Mouse (Mus musculus) kidney, postnatal 0 days (tissue): ENCODE data around the gene Krtcap2. TPM values are rescaled to one million over a fixed set of nuclear protein-coding genes. Genes with fewer than 3 reads are reported as not detected.
A peak's percentile ranks its signal among the peaks of the same experiment; 100 is the strongest.

Experiments used
- ATAC-seq: fragments of 200-750 bp; cut with Nextera tagmentation; replicated peaks from 2 replicates; pipeline ENCODE4 v1.8.0; 2017; ENCODE audit warnings: low read depth, moderate number of reproducible peaks, moderate TSS enrichment, moderate library complexity; ENCODE audit not compliant: low FRiP score
- DNase-seq: peaks from one replicate; pipeline ENCODE4 v3.0.0-alpha.2; 2016; ENCODE audit warnings: low spot score
- H3K27ac ChIP-seq: fragments of 300-500 bp; sonication (generic); 2 replicates; pipeline ENCODE4 v1.5.1; 2014; ENCODE audit warnings: mild to moderate bottlenecking
- H3K27me3 ChIP-seq: fragments of 300-500 bp; sonication (generic); 2 replicates; pipeline ENCODE4 v1.6.1; 2014; ENCODE audit warnings: low read length, mixed read lengths; ENCODE audit not compliant: insufficient read depth
- H3K36me3 ChIP-seq: fragments of 300-500 bp; sonication (generic); 2 replicates; pipeline ENCODE4 v1.6.1; 2014; ENCODE audit warnings: low read length, mixed read lengths; ENCODE audit not compliant: insufficient read depth
- H3K4me1 ChIP-seq: fragments of 300-500 bp; sonication (generic); replicated peaks from 2 replicates; pipeline ENCODE4 v1.6.1; 2014; ENCODE audit warnings: antibody characterized with exemption, low read length, mixed read lengths; ENCODE audit not compliant: insufficient read depth
- H3K4me2 ChIP-seq: fragments of 300-500 bp; sonication (generic); 2 replicates; pipeline ENCODE4 v1.6.1; 2014; ENCODE audit warnings: mild to moderate bottlenecking, low read length, moderate library complexity, mixed read lengths
- H3K4me3 ChIP-seq: fragments of 300-500 bp; sonication (generic); replicated peaks from 2 replicates; pipeline ENCODE4 v1.5.1; 2014; ENCODE audit warnings: low read depth, low read length
- H3K9ac ChIP-seq: fragments of 300-500 bp; sonication (generic); 2 replicates; pipeline ENCODE4 v1.6.1; 2014; ENCODE audit warnings: low read depth, low read length
- H3K9me3 ChIP-seq: fragments of 300-500 bp; sonication (generic); replicated peaks from 2 replicates; pipeline ENCODE4 v1.6.1; 2016; ENCODE audit warnings: low read length, inconsistent platforms, mixed read lengths
- CTCF ChIP-seq: IDR thresholded peaks from 2 replicates; pipeline ENCODE4 v1.5.1; 2016; ENCODE audit warnings: antibody characterized with exemption, low read depth, mild to moderate bottlenecking, moderate library complexity
- WGBS: fragments of 180-500 bp; shearing (Covaris S2); extraction: QIAGEN DNeasy Blood & Tissue Kit; methylation state at CpG from one replicate; pipeline ENCODE4 v1.1.7; 2014; 5-methylcytosine and 5-hydroxymethylcytosine counted together
- polyA plus RNA-seq: library from polyadenylated mRNA; unstranded; fragments of >200 nt; fragmentation: Nextera tagmentation; extraction: Ambion mirVana; gene quantifications from 2 replicates; pipeline ENCODE4 v1.2.1, GENCODE M21; 2015

Krtcap2 gene
- polyA plus RNA-seq, 1 experiment from 2014 or later, result 371 TPM

GRCm38 (mm10) chr3:89288503-89288928 is 42.8 kb downstream of the Krtcap2 start:
- Histone ChIP-seq H3K4me3 (no peak overlapping the region), H3K27ac (peak overlapping the region; percentile 19; the same call in 1 of the 2 replicates), H3K4me2 (no peak overlapping the region), H3K9ac (no peak overlapping the region), H3K9me3 (no peaks in the 10 kb centered on the region), H3K36me3 (no peaks in the 10 kb centered on the region), H3K4me1 (peaks cover 8% of the 10 kb centered on the region; the same call in 1 of the 2 replicates), H3K27me3 (no peaks in the 10 kb centered on the region)
- DNase-seq (no peak), ATAC-seq (no peak; the same call in 1 of the 2 replicates)
- WGBS, result 27% methylated on average over 7 of the region's 7 CpGs
- TF ChIP-seq CTCF, result peak; percentile 17; the same call in 1 of the 2 replicates

GRCm38 (mm10) chr3:89291874-89292273 is 46.1 kb downstream of the Krtcap2 start:
- ATAC-seq (no peak), DNase-seq (no peak)
- Histone ChIP-seq H3K4me3 (no peak overlapping the region), H3K27ac (no peak overlapping the region), H3K36me3 (no peaks in the 10 kb centered on the region), H3K27me3 (no peaks in the 10 kb centered on the region), H3K4me1 (peaks cover 8% of the 10 kb centered on the region; the same call in 1 of the 2 replicates), H3K4me2 (no peak overlapping the region), H3K9ac (no peak overlapping the region), H3K9me3 (no peaks in the 10 kb centered on the region)
- TF ChIP-seq CTCF, result no peak
- 45% methylated on average over 10 of the region's 10 CpGs for WGBS

- DNase-seq (no peak), ATAC-seq (no peak)
- no peak overlapping the region for H3K4me2 ChIP-seq
- H3K9me3 ChIP-seq, result no peaks in the 10 kb centered on the region
- WGBS, result 73% methylated on average over 5 of the region's 5 CpGs
- H3K27ac ChIP-seq, result no peak overlapping the region
- H3K27me3 ChIP-seq, result no peaks in the 10 kb centered on the region
- H3K9ac ChIP-seq, result no peak overlapping the region
- H3K4me3 ChIP-seq, result no peak overlapping the region
- H3K4me1 ChIP-seq, result peaks cover 8% of the 10 kb centered on the region; the same call in 1 of the 2 replicates
- no peak for TF ChIP-seq CTCF
- no peaks in the 10 kb centered on the region for H3K36me3 ChIP-seq
Measured at GRCm38 (mm10) chr3:89292303-89292702, 46.5 kb downstream of the Krtcap2 start.

GRCm38 (mm10) chr3:89293247-89293918 is 47.6 kb downstream of the Krtcap2 start:
- no peak overlapping the region for H3K9ac ChIP-seq
- TF ChIP-seq CTCF, result no peak

GRCm38 (mm10) chr3:89294195-89294594 is 48.4 kb downstream of the Krtcap2 start:
- Histone ChIP-seq H3K27ac (no peak overlapping the region), H3K4me2 (no peak overlapping the region), H3K4me3 (no peak overlapping the region), H3K4me1 (no peaks in the 10 kb centered on the region), H3K36me3 (no peaks in the 10 kb centered on the region), H3K27me3 (no peaks in the 10 kb centered on the region), H3K9me3 (no peaks in the 10 kb centered on the region), H3K9ac (no peak overlapping the region)
- ATAC-seq (peak; percentile 30), DNase-seq (no peak)
- no peak for TF ChIP-seq CTCF
- 75% methylated on average over 5 of the region's 5 CpGs for WGBS

More at GRCm38 (mm10) chr3:89293247-89293918, 47.6 kb downstream of the Krtcap2 start:
- no peaks in the 10 kb centered on the region for H3K27me3 ChIP-seq
- H3K27ac ChIP-seq, result no peak overlapping the region
- ATAC-seq (peak; percentile 52; the same call in 1 of the 2 replicates), DNase-seq (no peak)
- H3K4me2 ChIP-seq, result no peak overlapping the region
- peaks cover 4% of the 10 kb centered on the region; the same call in 1 of the 2 replicates for H3K4me1 ChIP-seq
- H3K9me3 ChIP-seq, result no peaks in the 10 kb centered on the region
- WGBS, result 87% methylated on average over 11 of the region's 11 CpGs
- no peak overlapping the region for H3K4me3 ChIP-seq
- no peaks in the 10 kb centered on the region for H3K36me3 ChIP-seq

GRCm38 (mm10) chr3:89295685-89296230 is 50.0 kb downstream of the Krtcap2 start:
- DNase-seq (no peak), ATAC-seq (no peak)
- Histone ChIP-seq H3K27me3 (no peaks in the 10 kb centered on the region), H3K27ac (no peak overlapping the region), H3K4me3 (no peak overlapping the region), H3K4me1 (no peaks in the 10 kb centered on the region), H3K4me2 (no peak overlapping the region), H3K36me3 (no peaks in the 10 kb centered on the region), H3K9me3 (no peaks in the 10 kb centered on the region), H3K9ac (no peak overlapping the region)
- WGBS, result 76% methylated on average over 8 of the region's 8 CpGs
- TF ChIP-seq CTCF, result no peak
